Mouse (Mus musculus) MEL (cell line): ENCODE measurements around the gene Xkr7.

ENCODE experiments used
- JUND ChIP-seq: IDR thresholded peaks from 2 replicates; pipeline ENCODE4 v1.6.1; 2011; ENCODE audit warnings: low read depth, mild to moderate bottlenecking, improper control_type of control experiment, low read length
- MAX ChIP-seq: IDR thresholded peaks from 2 replicates; pipeline ENCODE4 v1.6.1; 2011; ENCODE audit warnings: low read length, improper control_type of control experiment
- NRF1 ChIP-seq: IDR thresholded peaks from 2 replicates; pipeline ENCODE4 v1.6.1; 2014; ENCODE audit warnings: low read depth, mild to moderate bottlenecking, inconsistent platforms, low read length, improper control_type of control experiment, moderate library complexity; ENCODE audit not compliant: poor library complexity, insufficient read depth, severe bottlenecking
- POLR2A ChIP-seq, 2 experiments: IDR thresholded peaks; 2 replicates each; pipeline ENCODE4 v1.6.1; 2011 to 2012; ENCODE audit warnings: low read length in 2 of 2, mild to moderate bottlenecking in 2 of 2, control low read depth in 1 of 2, improper control_type of control experiment in 1 of 2, low read depth in 1 of 2, moderate library complexity in 1 of 2; ENCODE audit not compliant: control insufficient read depth in 1 of 2, insufficient read depth in 1 of 2, poor library complexity in 1 of 2
- TCF12 ChIP-seq: IDR thresholded peaks from 2 replicates; pipeline ENCODE4 v1.6.1; 2014; ENCODE audit warnings: low read depth, mild to moderate bottlenecking, inconsistent platforms, low read length, improper control_type of control experiment, moderate library complexity

GRCm38 (mm10) chr2:153014758-153015593 lies 16.7 kb upstream of the Xkr7 start, which contains the start of gene Pdrg1:
- TF ChIP-seq NRF1 (peak; percentile 97), JUND (no peak), TCF12 (peak; percentile 54; the same call in 1 of the 2 replicates), MAX (peak; percentile 90), POLR2A (IDR thresholded peaks at IDR 0.05; ENCODE audit: control insufficient read depth in 1 of 2, insufficient read depth in 1 of 2, low read depth in 1 of 2, low read length in 2 of 2, poor library complexity in 1 of 2) (peak; percentile 76 to 97; a peak in 3 of 4 replicates)
